Mouse (Mus musculus) activated CD4-positive, CD25-positive, alpha-beta regulatory T cell, adult 4 months (primary cell): ENCODE measurements around the gene Stk39. TPM values are rescaled to one million over a fixed set of nuclear protein-coding genes. Genes with fewer than 3 reads are reported as not detected.

Experiments
- ATAC-seq: one replicate; pipeline ENCODE4 v1.8.0; 2017
- polyA plus RNA-seq, 2 experiments: library from polyadenylated mRNA; unstranded; fragments of 100-300 nt; shearing (Covaris generic); gene quantifications; one replicate each; pipeline ENCODE4 v1.2.1; 2017

Stk39 gene
- polyA plus RNA-seq, 2 experiments from 2014 or later, result 14.6 to 15.9 TPM

DNA sequence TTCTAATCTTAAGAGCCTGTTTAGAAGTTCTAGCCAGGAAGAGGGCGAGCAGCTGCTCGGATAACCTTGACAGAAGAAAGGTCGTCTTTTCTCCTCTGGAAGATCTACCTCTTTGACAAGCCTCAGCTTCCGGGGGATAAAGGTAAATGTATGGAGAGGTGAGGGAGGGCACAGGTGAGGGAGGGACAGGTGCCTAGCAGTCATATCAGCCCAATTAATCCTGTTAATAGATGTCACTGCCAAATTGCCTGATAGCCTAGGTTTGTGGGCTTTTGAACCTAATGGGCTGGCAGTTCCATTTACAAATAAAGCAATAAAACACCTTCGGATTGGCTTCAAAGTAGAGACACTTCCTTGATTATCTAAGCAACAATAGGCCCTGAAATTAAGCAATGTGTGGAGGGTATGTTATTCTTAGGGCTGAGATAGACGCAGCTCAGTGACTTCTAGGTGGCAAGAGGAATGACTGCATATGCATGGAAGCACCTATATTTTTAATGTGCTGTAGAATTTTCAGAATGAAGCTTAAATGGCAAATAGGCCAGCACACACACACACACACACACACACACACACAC lies 14.5 kb downstream of the Stk39 start:
- no peak for ATAC-seq

DNA sequence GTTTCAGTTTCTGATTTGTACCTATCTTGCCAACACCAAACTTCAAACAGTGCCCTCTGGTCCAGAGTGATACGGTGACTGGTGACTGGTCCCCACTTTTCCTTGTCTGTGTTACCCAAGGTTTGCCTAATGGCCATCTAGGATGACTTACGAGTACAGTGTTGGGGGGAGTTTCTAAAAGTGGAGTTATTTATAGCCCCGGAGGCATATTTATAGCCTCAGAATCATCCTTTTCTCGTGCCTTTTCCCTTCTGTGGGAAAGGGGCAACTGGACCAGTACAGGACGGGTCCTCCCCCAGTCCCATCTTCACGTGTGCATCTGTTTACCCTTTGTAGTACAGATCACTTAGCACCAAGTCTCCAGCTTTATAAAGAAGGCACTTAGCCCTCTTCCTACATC lies 15.2 kb downstream of the Stk39 start:
- ATAC-seq, result no peak

DNA sequence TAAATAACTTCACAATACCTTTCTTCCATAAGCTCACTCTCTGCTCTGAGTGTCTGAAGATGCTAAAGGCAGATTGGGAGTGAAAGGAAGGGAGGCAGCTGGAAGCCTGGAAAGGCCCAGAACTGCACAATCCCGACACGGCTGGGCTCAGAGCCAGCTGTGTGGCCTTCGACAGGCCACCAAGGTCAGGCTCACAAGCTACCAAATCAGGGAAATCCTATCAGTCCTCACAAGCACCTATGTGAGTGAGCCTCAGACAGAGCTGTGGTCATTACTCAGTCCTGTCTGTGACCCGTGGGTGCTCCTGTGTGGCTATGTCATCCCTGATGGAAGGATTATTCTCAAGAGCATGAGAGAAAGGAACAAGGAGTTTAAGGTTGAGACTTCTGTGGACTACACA lies 19.7 kb downstream of the Stk39 start:
- no peak for ATAC-seq

DNA sequence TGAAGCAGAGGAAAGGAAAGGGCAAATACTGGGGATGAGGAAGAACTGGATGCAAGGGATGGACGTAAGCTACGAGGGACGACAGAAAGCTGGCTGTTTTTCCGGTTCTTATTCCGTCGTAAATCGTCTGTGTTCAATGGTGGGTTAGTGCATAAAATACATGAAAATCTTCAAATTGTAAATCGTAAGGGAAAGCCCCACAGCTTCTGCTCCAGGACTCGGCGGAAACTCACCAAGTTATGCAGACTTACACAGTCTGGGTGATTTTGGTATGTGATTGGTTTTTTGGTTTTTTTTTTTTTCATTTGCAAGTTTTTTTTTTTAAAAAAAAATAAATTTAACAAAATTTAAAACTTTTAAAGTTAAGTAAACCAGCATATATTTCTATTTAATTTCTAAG lies 24.0 kb downstream of the Stk39 start:
- peak; percentile 75 for ATAC-seq

DNA sequence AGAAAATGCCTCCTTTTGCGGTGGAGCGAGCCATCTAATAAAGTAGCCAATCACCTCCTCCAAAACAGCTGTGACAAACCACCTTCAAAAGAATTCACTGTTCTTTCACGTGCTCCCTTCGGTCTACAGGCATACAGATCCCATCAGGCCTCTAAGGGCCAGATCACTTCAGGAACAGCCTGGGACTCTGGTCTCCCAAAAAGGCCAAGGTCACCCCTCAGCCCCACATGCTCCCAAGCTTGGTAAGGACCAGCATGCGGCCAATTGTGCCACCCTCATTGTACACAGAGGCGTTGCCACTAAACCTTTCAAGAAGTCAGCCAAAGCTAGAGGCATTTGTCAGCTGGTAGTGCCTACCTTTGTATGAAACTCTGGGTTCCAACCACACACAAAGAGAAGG lies 28.9 kb downstream of the Stk39 start:
- ATAC-seq, result no peak

DNA sequence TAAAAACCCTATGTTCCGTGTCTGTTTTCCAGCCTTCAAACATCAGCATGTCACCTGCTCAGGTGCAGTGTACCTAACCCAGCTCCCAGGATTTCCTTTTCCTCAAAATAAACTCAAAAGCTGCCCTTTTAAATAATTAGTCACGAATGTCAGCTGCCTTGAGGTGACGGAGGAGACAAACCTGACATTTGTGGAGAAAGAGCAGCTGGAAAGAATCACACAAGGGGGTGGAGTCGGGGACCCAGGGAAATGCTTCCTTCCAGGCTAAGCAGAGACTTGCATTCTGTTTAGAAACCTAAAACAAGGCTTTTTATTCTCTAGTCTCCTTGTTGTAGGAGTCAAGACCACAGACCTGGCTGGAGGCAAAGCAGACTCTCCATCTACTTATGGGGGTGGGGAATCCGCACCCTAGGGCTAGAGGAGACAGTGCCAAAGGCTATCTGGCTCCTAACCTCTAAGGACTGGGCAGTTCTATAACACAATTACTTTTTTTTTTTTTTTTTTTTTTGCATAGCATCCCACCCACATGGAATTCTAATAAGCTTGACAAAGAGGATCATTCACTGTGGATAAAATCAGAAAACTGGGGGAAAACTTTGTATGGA lies 29.9 kb downstream of the Stk39 start:
- no peak for ATAC-seq

DNA sequence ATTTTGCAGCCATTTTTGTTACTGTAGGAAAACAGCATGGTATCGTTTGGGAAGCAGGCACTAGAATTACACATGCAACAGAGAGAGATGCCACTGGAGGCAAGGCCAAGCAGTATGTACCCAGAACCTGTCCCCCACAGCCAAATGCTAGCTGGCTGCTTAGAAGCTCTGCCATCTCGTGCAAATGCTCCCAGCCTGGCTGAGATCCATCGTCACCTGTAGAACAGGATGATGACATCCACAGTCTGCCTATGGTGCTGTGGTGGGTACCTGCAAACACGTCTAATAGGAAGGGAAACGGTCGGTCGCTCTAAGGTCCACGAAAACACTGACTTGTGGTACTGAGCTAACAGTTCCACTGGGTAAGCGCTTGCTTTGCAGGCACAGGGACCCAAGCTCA lies 32.5 kb downstream of the Stk39 start:
- ATAC-seq, result no peak

DNA sequence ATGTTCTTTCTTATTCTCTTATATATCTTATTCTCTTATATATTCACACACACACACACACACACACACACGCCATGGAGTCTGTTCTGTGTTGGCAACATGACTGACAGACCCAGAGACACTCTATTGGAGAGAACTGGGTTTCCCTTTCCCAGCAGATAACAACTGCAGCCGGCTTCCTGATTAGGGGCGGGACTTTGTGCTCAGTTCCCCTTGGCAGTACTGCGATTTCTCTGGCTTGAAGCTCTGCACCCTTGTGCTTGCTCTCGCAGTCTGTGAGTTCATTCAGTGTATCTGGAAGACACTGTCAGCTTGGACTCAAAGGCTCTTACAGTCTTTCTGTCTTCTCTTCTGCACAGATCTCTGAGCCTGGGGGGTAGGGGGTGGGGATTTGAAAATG lies 34.1 kb downstream of the Stk39 start:
- no peak for ATAC-seq

DNA sequence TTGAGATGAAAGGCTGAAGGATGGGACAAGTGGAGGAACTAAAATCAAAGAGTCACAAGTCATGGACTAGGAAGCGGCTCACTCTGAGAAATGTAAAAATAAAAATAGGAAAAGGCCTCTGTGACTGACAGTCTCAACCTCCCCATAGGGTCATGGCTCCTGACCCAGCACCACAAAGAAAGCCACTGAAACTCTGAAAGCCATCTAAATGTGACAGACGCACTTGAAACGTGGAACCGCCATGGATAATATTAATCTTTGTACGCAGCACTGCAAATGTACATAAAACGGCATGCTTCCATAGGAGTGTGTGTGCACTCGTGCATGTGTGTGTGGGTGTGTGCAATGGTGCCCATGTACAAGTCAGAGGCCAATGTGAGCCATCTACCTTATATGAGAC lies 34.9 kb downstream of the Stk39 start:
- ATAC-seq, result no peak

DNA sequence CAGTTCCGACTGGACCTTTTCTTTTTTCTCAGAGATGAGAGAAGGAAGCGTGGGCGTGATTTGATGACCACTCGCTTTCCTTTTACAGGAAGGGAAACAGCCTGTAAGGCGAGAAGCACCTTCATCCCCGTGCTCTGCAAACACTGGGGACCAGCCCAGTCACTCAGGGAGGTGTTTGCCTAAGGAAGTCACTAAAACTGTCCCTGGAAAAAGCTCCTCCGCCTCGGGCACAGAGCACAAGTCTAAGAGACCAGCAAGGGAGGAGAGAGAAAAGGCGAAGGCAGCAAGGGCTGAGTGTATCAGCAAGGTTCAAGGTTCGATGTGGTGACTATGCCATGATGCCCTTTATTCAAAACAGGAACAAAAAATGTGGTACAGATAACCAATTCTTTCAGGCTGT lies 35.8 kb downstream of the Stk39 start:
- ATAC-seq, result no peak

DNA sequence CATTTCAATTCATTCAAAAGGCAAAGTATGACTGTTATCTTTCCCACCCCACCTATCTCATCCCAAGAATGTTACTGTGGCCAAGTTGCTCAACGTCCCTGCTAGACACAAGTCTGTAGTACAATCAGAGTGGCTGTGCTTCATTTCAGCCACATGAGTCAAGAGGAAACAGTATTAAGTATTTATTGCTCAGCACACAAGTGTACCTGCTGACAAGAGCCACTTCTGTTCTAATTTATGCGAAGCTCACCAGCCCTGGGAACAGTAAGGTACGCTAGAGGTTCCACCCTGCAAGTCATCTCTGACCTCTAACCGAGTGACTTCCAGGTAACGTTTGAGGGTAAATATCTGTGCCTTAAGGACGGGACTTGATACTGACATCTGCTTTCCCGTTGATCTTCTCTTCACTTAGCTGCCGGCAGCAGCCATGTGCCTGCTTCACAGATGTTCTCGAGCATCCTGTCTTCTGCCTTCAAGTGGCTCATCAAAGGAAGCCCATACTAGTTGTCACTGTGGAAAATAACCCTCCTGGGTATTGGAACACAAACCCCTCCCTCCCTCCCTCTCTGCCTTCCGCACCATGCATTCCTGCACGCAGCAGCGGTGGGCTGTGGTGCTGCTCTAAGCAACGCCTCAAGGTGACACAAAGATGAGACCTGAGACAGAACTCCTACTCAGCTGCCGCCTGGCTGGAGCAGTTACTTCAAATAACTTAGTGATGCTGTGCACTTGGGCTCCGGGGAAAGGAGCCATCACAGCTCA lies 36.4 kb downstream of the Stk39 start:
- ATAC-seq, result peak; percentile 61

DNA sequence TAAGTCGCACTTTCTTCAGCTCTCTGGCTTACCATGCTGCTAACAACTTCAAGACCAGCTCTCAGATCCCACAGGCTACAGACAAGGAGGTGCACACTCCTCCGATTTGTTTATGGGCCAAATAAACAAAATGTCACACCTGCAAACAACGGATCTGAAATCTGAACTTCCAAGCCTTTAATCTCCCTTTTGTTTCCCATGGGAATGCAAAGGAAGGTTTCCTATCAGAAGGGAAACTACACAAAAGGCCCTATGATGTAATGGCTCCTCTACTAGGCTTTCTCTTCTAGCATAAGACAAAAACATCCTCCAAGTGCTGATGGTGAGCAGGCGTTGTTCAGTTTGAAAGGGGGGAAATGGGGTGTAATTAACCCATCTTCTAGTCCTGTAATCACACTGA lies 37.1 kb downstream of the Stk39 start:
- no peak for ATAC-seq

DNA sequence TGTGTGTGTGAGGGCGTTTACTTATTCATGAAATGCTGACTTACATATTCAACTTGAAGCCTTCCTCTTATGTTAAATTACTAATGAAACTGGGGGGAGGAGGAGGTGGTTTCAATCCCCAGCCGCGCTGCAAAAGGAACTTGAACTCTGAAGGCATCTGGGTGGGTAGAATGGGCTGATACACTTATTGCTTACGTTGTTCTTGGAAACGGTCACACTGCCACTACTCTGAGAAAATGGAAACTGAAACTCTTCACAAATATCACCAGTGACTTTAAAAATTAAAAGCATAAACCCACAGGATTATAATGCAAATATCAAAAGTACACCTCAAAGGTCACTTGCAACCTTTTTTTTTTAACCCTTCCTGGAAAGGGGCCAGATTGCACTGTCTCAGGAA lies 37.5 kb downstream of the Stk39 start:
- ATAC-seq, result peak; percentile 53

DNA sequence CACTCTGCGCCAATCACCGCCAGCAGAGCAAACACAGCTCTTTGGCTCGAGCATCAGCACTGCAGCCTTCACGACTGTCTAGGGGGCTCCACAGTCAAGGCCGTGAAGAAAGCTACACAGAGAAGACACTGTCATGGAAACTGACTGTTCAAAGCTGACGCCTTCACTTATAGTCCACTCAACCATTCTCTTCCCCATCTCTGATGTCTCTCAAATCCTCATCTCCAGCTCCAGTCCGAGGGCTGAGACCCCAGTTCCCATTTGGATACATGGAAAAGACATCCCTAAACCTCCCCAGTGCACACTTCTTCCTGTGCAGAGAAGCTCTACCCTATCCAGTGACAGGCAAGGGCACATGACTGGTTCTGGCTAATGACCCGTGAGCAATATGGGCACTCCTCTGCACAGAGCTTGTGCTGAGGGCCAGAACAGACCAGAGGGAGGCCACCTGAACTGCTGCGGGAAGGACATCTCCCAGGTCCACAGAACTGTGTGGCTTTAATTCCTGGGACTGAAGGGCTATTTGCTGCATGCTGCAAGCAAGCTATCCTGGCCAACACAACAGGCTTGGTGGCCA lies 38.2 kb downstream of the Stk39 start:
- no peak for ATAC-seq

DNA sequence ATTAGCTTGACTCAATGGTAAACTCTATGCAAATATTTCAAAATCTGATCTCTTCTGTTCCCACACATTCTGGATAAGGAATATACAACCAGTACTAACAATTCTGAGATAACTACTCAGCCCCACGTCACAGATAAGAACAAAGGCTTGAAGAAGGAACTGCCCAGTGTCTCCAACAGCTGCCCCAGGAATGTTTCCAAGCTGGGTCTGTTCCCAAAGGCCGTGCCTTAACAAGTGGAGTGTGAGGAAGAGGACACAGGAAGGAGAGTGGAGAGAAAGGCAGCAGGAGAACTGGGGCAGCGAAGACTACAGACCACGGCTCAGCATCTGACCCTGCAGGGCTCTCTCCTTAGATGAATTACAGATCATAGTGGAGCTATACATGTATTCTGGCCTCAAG lies 39.2 kb downstream of the Stk39 start:
- no peak for ATAC-seq

DNA sequence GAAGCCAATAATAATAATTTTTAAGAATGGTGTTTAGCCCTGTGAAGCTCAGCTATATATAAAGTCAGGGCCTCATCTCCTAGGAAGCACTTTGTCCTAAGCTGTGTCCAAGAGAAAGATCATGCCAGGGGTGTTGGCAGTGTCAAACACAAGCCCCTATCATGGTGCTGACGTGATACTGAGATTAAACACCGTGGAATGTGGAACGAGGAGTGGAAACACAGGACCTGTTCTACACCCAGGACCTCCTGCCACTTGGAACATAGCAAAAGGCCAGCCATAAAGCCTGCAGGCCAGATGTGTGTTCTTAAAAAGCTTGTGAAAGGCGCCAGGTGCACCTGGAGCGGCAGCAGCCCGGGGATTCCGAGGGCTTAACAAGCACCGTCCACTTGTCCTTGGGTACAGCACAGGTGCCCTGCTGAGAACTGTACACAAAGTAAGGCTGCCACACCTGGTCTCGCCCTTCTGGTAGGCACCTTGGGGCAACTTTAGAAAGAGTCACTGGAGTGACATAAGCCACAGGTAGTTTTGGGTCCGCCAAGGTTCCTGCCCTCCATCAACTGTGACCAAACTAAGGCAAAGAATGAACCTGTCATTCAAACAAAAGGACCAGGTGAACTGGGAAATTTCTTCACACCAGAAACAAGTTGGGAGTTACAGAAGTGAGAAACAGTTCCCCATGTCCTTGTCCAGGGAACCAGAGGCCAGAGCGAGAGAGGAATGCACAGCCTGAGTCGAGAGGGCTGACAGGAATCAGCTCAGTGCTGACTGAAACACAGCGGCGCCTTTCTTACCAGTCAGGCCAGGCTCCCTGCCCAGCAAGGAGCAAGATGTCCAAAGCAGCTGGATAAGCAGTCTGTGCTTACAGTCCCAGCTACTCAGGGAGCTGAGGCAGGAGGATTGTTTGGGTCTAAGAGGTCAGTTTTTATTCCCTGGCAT lies 40.8 kb downstream of the Stk39 start:
- ATAC-seq, result no peak

DNA sequence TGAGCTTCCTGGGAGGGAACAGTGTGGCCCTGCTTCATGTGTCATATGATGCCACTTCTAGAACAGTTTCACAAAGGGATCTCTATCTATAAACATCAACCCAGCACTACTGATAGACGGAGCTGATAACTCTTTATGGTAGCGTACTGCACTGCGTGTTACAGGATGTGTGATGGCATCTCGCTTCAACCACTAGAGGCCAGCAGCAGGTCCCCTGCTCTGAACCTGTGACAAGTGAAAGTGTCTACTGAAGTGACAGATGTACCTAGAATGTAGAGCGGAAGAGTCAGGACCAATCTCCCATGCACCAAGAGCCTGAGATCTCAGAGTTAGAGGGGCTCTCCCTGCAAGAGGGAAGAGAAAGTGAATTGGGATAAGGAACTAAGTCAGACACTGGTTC lies 41.6 kb downstream of the Stk39 start:
- ATAC-seq, result peak; percentile 82

DNA sequence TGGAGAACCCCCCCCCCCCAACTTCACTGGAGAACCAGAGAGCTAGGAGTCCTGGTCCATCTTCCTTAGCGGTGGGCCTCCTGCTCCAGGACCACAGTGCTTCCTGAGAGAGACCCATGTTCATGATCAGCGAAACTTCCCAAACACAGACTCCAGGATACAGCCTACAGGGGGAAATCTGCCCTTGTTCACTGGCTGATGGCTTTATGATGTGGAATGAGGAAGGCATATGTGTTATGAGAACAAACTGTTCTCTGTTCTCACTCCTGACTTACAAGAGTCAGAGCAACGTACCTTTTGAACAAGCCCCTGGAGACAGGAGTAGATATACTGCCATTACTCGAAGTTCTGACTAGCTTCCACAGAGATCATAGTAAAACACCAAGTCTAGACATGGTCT lies 42.6 kb downstream of the Stk39 start:
- no peak for ATAC-seq

DNA sequence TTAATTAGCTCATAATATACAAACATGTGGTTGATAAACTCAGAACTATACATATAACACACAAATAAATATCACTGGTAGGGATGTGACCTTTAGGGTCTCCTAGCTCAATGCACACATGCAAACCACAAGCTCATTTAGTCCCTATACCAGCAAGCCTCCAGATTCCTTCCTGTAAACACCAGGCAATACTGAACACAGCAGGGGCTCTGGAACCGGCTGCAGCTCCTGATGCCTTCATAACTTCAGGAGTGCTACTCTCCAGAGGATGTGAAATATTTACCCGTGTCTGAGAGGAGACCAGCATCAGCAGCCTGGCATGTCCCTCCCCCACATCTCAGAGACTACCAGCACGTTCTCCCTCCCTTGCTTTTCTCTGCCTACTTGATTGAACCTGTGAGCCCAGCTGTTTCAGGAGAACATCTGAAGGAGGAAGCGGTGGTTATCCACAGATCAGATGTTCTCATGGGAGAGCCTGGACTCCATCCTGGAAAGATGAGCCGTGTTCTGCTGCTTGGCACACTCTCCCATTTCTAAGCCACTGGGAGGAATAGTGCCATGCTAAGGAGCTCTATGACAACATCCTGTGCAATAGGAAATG lies 45.0 kb downstream of the Stk39 start:
- ATAC-seq, result no peak

DNA sequence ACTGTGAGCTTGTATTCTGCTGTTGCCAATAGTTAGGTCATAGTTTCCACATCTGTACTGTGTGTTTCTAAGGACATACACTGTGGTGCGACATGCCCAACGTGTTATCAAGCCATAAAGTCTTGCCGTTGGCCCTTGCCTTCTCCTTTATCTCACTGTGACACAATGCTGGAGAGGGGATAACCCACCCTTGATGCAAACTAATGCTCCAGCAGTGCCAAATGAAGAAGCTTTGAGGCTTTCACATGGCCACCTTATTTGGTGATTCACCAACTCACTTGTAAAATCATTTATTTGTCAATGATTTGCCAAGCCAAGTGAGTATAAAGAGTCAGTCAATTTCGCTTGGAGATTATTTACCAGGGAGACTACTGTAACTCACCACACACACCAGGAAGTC lies 46.0 kb downstream of the Stk39 start:
- no peak for ATAC-seq

DNA sequence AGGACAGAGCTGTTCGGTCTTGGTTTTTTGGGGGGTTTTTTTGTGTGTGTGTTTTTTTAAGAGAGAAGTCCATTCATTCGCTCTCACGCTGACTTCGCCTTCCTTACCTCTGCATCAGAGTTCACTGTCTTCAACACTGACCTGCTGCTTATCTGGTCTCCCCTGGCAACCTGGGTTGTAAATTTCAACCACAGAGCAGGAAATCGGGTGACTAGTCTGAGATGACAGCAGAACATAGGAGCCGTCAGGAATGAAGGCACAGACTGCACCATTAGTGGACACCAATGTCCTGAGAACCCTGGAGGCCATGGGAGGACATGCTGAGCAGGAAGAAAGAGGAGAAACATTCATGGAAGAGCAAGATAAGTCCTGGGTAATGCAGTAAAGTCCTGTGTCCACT lies 51.1 kb downstream of the Stk39 start:
- peak; percentile 22 for ATAC-seq

DNA sequence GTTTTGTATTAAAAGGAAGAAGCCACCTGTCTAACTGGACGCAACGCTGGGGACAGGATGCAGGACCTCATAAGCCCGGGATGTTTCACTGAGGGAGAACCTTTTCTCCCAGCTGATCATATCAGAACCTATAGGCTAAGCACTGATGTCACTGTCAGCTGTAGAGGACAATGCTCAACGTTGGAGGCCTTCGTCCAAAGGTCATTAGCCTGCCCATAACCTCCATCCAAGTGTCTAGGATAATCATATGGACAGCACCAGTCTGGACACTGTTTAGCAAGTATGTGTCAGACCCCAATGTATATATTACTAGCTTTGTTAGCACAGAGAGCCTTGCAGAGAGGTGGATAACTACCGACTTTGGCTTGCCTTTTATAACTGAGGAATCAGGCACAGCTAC lies 51.8 kb downstream of the Stk39 start:
- no peak for ATAC-seq
